Mouse (Mus musculus) hindbrain, embryonic 14.5 days (tissue): ENCODE results near the gene Mobp. TPM values are rescaled to one million over a fixed set of nuclear protein-coding genes. Genes with fewer than 3 reads are reported as not detected.
A peak's percentile ranks its signal among the peaks of the same experiment; 100 is the strongest.

Source experiments
- ATAC-seq: fragments of 200-750 bp; cut with Nextera tagmentation; 2 replicates; pipeline ENCODE4 v1.8.0; 2017; ENCODE audit warnings: moderate number of reproducible peaks, mild to moderate bottlenecking, moderate TSS enrichment, moderate library complexity; ENCODE audit not compliant: low FRiP score
- DNase-seq: peaks from one replicate; pipeline ENCODE4 v3.0.0-alpha.2; 2015; ENCODE audit warnings: low spot score
- H3K27ac ChIP-seq: fragments of 300-500 bp; sonication (generic); 2 replicates; pipeline ENCODE4 v1.5.1; 2014; ENCODE audit warnings: mild to moderate bottlenecking, moderate library complexity
- H3K27me3 ChIP-seq: fragments of 300-500 bp; sonication (generic); 2 replicates; pipeline ENCODE4 v1.6.1; 2014; ENCODE audit warnings: mild to moderate bottlenecking, low read length, mixed read lengths; ENCODE audit not compliant: control insufficient read depth, insufficient read depth
- H3K36me3 ChIP-seq: fragments of 300-500 bp; sonication (generic); replicated peaks from 2 replicates; pipeline ENCODE4 v1.6.1; 2014; ENCODE audit not compliant: control insufficient read depth, insufficient read depth
- H3K4me1 ChIP-seq: fragments of 300-500 bp; sonication (generic); replicated peaks from 2 replicates; pipeline ENCODE4 v1.6.1; 2014; ENCODE audit warnings: antibody characterized with exemption, low read length, mixed read lengths; ENCODE audit not compliant: control insufficient read depth, insufficient read depth
- H3K4me2 ChIP-seq: fragments of 300-500 bp; sonication (generic); replicated peaks from 2 replicates; pipeline ENCODE4 v1.6.1; 2014; ENCODE audit warnings: mild to moderate bottlenecking, moderate library complexity
- H3K4me3 ChIP-seq: fragments of 300-500 bp; sonication (generic); replicated peaks from 2 replicates; pipeline ENCODE4 v1.5.1; 2014; ENCODE audit warnings: mild to moderate bottlenecking, low read length
- H3K9ac ChIP-seq: fragments of 300-500 bp; sonication (generic); 2 replicates; pipeline ENCODE4 v1.6.1; 2014
- H3K9me3 ChIP-seq: fragments of 300-500 bp; sonication (generic); 2 replicates; pipeline ENCODE4 v1.6.1; 2016; ENCODE audit warnings: low read length; ENCODE audit not compliant: control insufficient read depth
- WGBS: fragments of 180-500 bp; shearing (Covaris S2); extraction: QIAGEN DNeasy Blood & Tissue Kit; methylation state at CpG from one replicate; pipeline ENCODE4 v1.1.7; 2014; 5-methylcytosine and 5-hydroxymethylcytosine counted together
- polyA plus RNA-seq: library from polyadenylated mRNA; unstranded; fragments of >200 nt; fragmentation: Nextera tagmentation; extraction: Ambion mirVana; gene quantifications from 2 replicates; pipeline ENCODE4 v1.2.1, GENCODE M21; 2014

Gene Mobp
- polyA plus RNA-seq, 1 experiment from 2014 or later: 0.15 TPM

GRCm38 (mm10) chr9:120163862-120164261 lies 14.4 kb downstream of the Mobp start:
- no peak for ATAC-seq
- no peaks in the 10 kb centered on the region for H3K4me1 ChIP-seq
- WGBS: 81% methylated on average over 16 of the region's 16 CpGs
- no peaks in the 10 kb centered on the region for H3K9me3 ChIP-seq
- no peaks in the 10 kb centered on the region for H3K27me3 ChIP-seq
- H3K36me3 ChIP-seq: no peaks in the 10 kb centered on the region
- H3K9ac ChIP-seq: no peak overlapping the region
- H3K4me2 ChIP-seq: no peak overlapping the region
- no peak overlapping the region for H3K4me3 ChIP-seq
- H3K27ac ChIP-seq: no peak overlapping the region
- DNase-seq: no peak

GRCm38 (mm10) chr9:120167826-120168225 lies 18.3 kb downstream of the Mobp start:
- H3K9me3 ChIP-seq: no peaks in the 10 kb centered on the region
- DNase-seq: no peak
- 64% methylated on average over 11 of the region's 11 CpGs for WGBS
- no peak overlapping the region for H3K4me2 ChIP-seq
- H3K4me1 ChIP-seq: no peaks in the 10 kb centered on the region
- no peaks in the 10 kb centered on the region for H3K27me3 ChIP-seq
- ATAC-seq: no peak
- no peak overlapping the region for H3K4me3 ChIP-seq
- no peak overlapping the region for H3K9ac ChIP-seq
- H3K27ac ChIP-seq: no peak overlapping the region
- H3K36me3 ChIP-seq: no peaks in the 10 kb centered on the region

- 44% methylated on average over 5 of the region's 5 CpGs for WGBS
- Histone ChIP-seq H3K27me3 (no peaks in the 10 kb centered on the region), H3K4me1 (no peaks in the 10 kb centered on the region), H3K4me2 (no peak overlapping the region), H3K9ac (no peak overlapping the region), H3K27ac (no peak overlapping the region), H3K9me3 (no peaks in the 10 kb centered on the region), H3K4me3 (no peak overlapping the region), H3K36me3 (no peaks in the 10 kb centered on the region)
- no peak for ATAC-seq
- peak; percentile 75 for DNase-seq
These were observed 21.8 kb downstream of the Mobp start for GRCm38 (mm10) chr9:120171295-120171694.

GRCm38 (mm10) chr9:120174436-120175137 lies 25.1 kb downstream of the Mobp start:
- Histone ChIP-seq H3K27ac (no peak overlapping the region), H3K9me3 (no peaks in the 10 kb centered on the region), H3K4me1 (no peaks in the 10 kb centered on the region), H3K4me2 (no peak overlapping the region), H3K9ac (no peak overlapping the region), H3K36me3 (no peaks in the 10 kb centered on the region), H3K27me3 (no peaks in the 10 kb centered on the region), H3K4me3 (no peak overlapping the region)
- DNase-seq (no peak), ATAC-seq (no peak)
- 79% methylated on average over 18 of the region's 18 CpGs for WGBS

GRCm38 (mm10) chr9:120178813-120179212 lies 29.3 kb downstream of the Mobp start:
- ATAC-seq: no peak
- H3K4me3 ChIP-seq: no peak overlapping the region

DNA sequence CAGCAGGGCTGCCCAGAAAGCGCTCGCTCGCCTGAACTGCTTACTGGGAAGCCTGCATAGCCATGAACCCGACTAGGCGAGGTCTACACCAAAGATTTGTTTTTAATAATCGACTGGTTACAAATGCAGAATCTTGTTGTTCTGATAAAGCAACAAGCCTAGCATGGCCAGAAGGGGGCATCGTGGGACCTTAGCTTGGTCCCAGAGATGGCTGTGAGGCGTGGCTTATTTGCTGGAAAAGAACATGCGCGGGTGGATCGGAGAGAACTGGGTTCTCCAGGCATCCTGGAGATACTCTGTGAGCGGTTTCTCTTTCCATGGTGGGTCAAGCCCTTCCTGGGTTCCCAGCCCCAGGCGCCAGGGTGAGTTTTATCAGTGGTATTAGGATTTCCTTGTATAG lies 35.0 kb downstream of the Mobp start:
- Histone ChIP-seq H3K27ac (no peak overlapping the region), H3K4me2 (peak overlapping the region; percentile 2; the same call in 1 of the 2 replicates), H3K9ac (0 out of 2 replicates have a peak overlapping the region, but pooled peaks have one; percentile 0), H3K9me3 (no peaks in the 10 kb centered on the region), H3K4me1 (no peaks in the 10 kb centered on the region), H3K36me3 (no peaks in the 10 kb centered on the region), H3K27me3 (no peaks in the 10 kb centered on the region), H3K4me3 (no peak overlapping the region)
- DNase-seq (peak; percentile 73), ATAC-seq (no peak)
- WGBS: 36% methylated on average over 13 of the region's 13 CpGs

More at GRCm38 (mm10) chr9:120178813-120179212, 29.3 kb downstream of the Mobp start:
- H3K36me3 ChIP-seq: no peaks in the 10 kb centered on the region
- H3K4me1 ChIP-seq: no peaks in the 10 kb centered on the region
- H3K9ac ChIP-seq: no peak overlapping the region
- WGBS: 92% methylated on average over 10 of the region's 10 CpGs
- H3K9me3 ChIP-seq: no peaks in the 10 kb centered on the region
- DNase-seq: no peak
- no peaks in the 10 kb centered on the region for H3K27me3 ChIP-seq
- no peak overlapping the region for H3K27ac ChIP-seq
- no peak overlapping the region for H3K4me2 ChIP-seq

DNA sequence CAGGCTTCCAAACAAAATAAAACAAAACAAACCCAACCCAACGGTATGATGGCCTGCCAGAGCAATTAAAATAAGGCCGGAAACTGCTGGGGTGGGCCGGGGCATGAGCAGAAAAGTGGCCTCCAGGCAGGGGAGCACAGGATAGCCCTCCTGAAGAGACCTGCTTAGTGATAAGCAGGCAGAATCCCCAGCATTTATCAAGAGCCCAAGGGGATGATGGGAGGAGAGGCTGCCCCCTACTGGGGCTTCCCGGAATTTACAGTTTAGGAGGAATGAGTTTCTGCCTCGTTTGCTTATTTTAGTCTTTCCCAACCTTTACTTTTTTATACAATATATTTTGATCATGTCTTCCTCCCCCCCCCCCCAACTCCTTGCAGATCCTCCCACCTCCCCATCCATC lies 37.3 kb downstream of the Mobp start:
- WGBS: 86% methylated on average over 5 of the region's 5 CpGs
- Histone ChIP-seq H3K4me3 (no peak overlapping the region), H3K4me1 (no peaks in the 10 kb centered on the region), H3K9ac (no peak overlapping the region), H3K36me3 (no peaks in the 10 kb centered on the region), H3K27ac (no peak overlapping the region), H3K4me2 (no peak overlapping the region), H3K9me3 (no peaks in the 10 kb centered on the region), H3K27me3 (no peaks in the 10 kb centered on the region)
- DNase-seq (no peak), ATAC-seq (no peak)

DNA sequence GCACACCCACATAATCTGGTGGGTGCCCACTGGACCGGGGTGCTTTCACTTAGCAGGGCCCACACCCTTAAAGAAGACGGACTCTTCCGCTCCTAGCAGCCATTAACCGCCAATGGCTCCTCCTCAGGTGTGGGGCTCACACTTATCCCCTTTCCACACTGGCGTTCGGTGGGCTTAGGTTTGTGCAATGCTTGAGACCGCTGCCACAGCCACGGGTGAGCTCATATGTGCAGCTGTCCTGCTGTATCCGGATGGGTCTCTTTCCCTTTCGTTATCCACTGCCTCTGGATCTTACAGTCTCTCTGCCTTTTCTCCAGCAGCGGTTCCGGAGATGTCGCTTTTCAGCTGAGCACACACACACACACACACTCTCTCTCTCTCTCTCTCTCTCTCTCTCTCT lies 41.4 kb downstream of the Mobp start:
- peak overlapping the region; percentile 28 for H3K4me3 ChIP-seq
- DNase-seq: peak; percentile 43
- ATAC-seq: peak; percentile 61
- H3K27me3 ChIP-seq: no peaks in the 10 kb centered on the region
- peak overlapping the region; percentile 59 for H3K4me2 ChIP-seq
- H3K4me1 ChIP-seq: no peaks in the 10 kb centered on the region
- H3K27ac ChIP-seq: peak overlapping the region; percentile 85
- H3K36me3 ChIP-seq: no peaks in the 10 kb centered on the region
- H3K9me3 ChIP-seq: no peaks in the 10 kb centered on the region
- WGBS: 36% methylated on average over 13 of the region's 13 CpGs
- peak overlapping the region; percentile 66 for H3K9ac ChIP-seq

DNA sequence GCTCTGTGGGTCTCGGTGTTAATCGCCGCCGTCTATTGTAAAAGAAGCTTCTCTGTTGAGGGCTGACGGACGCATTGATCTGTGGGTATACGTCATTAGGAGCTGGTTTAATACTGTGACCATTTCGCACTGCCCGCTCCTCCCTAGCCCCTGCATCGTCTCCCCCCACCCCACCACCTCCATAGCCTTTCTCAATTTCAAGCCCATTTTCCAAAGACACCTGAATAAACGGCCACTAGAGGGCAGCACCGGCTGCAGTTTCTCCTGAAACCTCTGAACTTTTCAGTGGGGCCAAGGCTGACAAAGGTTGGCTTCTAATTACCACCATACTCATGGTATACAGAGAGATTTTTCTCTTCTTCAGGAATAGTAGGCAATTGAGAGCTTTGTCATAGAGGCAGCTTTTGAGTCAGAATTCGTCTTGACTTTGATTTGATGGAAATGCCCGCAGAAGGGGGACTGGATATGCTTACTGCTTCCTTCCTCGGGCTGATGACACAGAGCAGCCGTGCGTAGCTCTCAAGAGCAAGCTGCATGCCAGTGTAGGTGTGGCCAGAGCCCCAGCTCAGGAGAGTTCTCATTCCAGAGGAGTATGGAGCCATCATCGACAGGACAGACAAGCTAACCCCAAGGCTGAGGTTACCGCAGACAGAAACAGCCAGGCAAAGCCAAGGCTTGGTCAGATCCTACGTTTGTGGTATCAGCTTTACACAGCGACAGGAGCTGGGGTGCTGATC lies 42.0 kb downstream of the Mobp start:
- Histone ChIP-seq H3K9ac (peak overlapping the region; percentile 66), H3K4me1 (no peaks in the 10 kb centered on the region), H3K27ac (peak overlapping the region; percentile 85), H3K27me3 (no peaks in the 10 kb centered on the region), H3K4me2 (peak overlapping the region; percentile 59), H3K36me3 (no peaks in the 10 kb centered on the region), H3K4me3 (peak overlapping the region; percentile 28), H3K9me3 (0 out of 2 replicates have a peak, but pooled peaks cover 2% of the 10 kb centered on the region)
- WGBS: 24% methylated on average over 20 of the region's 21 CpGs
- peak; percentile 98 for DNase-seq
- ATAC-seq: peak; percentile 94
